Comparison of ENCODE assay signal across 37 mouse cellular contexts in genomic region chr2:30319260-30319659, GRCm38 (mm10). TPM values are rescaled to one million over a fixed set of nuclear protein-coding genes. Genes with fewer than 3 reads are reported as not detected.
DNase-seq lines count a peak whose midpoint lies in the region; ATAC-seq and TF ChIP-seq lines count a peak whose summit lies in the region.
"Had no signal": no experiment of that assay in that cellular context is flagged by ENCODE, and none has a peak within 500 bp of the region (broad histone marks: within the 10 kb centered on the region; RNA-seq: fewer than 3 reads in every experiment).

No protein-coding gene starts in this region.

- no peak overlapping the region for H3K9ac ChIP-seq in liver, embryonic 12.5 days
- no peak overlapping the region for H3K9ac ChIP-seq in liver, embryonic 11.5 days (ENCODE audit: low read depth, low read length)
- no peak overlapping the region for H3K9ac ChIP-seq in liver, embryonic 14.5 days (replicated peaks)
- H3K9ac ChIP-seq in stomach, postnatal 0 days (ENCODE audit: low read length), result no peak overlapping the region
- H3K9ac ChIP-seq: embryonic facial prominence, embryonic 12.5 days; heart, embryonic 12.5 days; neural tube, embryonic 12.5 days had no signal

- H3K27me3 ChIP-seq in liver, embryonic 12.5 days (replicated peaks), result no peaks in the 10 kb centered on the region
- H3K27me3 ChIP-seq in liver, embryonic 11.5 days (replicated peaks; ENCODE audit: control insufficient read depth, insufficient read depth, low read length), result no peaks in the 10 kb centered on the region
- H3K27me3 ChIP-seq in liver, embryonic 14.5 days (ENCODE audit: control insufficient read depth, insufficient read depth, low read length), result no peaks in the 10 kb centered on the region
- H3K27me3 ChIP-seq in stomach, postnatal 0 days (ENCODE audit: control insufficient read depth, insufficient read depth, low read length), result no peaks in the 10 kb centered on the region
- H3K27me3 ChIP-seq: embryonic facial prominence, embryonic 12.5 days; heart, embryonic 12.5 days; neural tube, embryonic 12.5 days had no signal

- H3K4me1 ChIP-seq in liver, embryonic 12.5 days, result no peaks in the 10 kb centered on the region
- no peaks in the 10 kb centered on the region for H3K4me1 ChIP-seq in liver, embryonic 11.5 days (replicated peaks; ENCODE audit: control insufficient read depth, insufficient read depth, low read length)
- H3K4me1 ChIP-seq in liver, embryonic 14.5 days (replicated peaks; ENCODE audit: control insufficient read depth in 2 of 2, insufficient read depth in 2 of 2, low read length in 1 of 2), result no peaks in the 10 kb centered on the region
- H3K4me1 ChIP-seq in stomach, postnatal 0 days (replicated peaks; ENCODE audit: control insufficient read depth, insufficient read depth), result no peaks in the 10 kb centered on the region
- H3K4me1 ChIP-seq: embryonic facial prominence, embryonic 12.5 days; heart, embryonic 12.5 days; midbrain, embryonic 10.5 days; neural tube, embryonic 12.5 days had no signal

- H3K9me3 ChIP-seq in liver, embryonic 12.5 days (replicated peaks), result no peaks in the 10 kb centered on the region
- H3K9me3 ChIP-seq in liver, embryonic 11.5 days (ENCODE audit: control insufficient read depth, low read length), result no peaks in the 10 kb centered on the region
- H3K9me3 ChIP-seq in liver, embryonic 14.5 days (ENCODE audit: control insufficient read depth, low read length), result no peaks in the 10 kb centered on the region
- no peaks in the 10 kb centered on the region for H3K9me3 ChIP-seq in stomach, postnatal 0 days (ENCODE audit: control insufficient read depth, low read length)
- H3K9me3 ChIP-seq: embryonic facial prominence, embryonic 12.5 days; heart, embryonic 12.5 days; midbrain, embryonic 10.5 days; neural tube, embryonic 12.5 days had no signal

- intact Hi-C loops in gastrocnemius, adult 2 months (cut with DNase I), result no loop called here

- TF ChIP-seq CTCF in liver, embryonic 14.5 days (IDR thresholded peaks at IDR 0.05; ENCODE audit: low read depth), result no peak
- TF ChIP-seq CTCF in stomach, postnatal 0 days (IDR thresholded peaks at IDR 0.05; ENCODE audit: low read depth), result peak; percentile 56
- no peak for TF ChIP-seq CTCF in gastrocnemius, adult 2 months (IDR thresholded peaks at IDR 0.05)

- no peak overlapping the region for H3K4me3 ChIP-seq in liver, embryonic 12.5 days
- H3K4me3 ChIP-seq in liver, embryonic 11.5 days (ENCODE audit: low read depth, low read length), result no peak overlapping the region
- H3K4me3 ChIP-seq in liver, embryonic 14.5 days (ENCODE audit: insufficient read depth in 1 of 2, low read depth in 2 of 2, low read length in 2 of 2), result no peak overlapping the region
- no peak overlapping the region for H3K4me3 ChIP-seq in stomach, postnatal 0 days (ENCODE audit: low read depth, low read length)
- no peak overlapping the region for H3K4me3 ChIP-seq in gastrocnemius, adult 2 months
- H3K4me3 ChIP-seq: embryonic facial prominence, embryonic 12.5 days; heart, embryonic 12.5 days; midbrain, embryonic 10.5 days; neural tube, embryonic 12.5 days had no signal

- H3K27ac ChIP-seq in liver, embryonic 12.5 days, result peak overlapping the region; percentile 70
- H3K27ac ChIP-seq in liver, embryonic 11.5 days (ENCODE audit: low read depth, low read length), result no peak overlapping the region
- no peak overlapping the region for H3K27ac ChIP-seq in liver, embryonic 14.5 days
- H3K27ac ChIP-seq in stomach, postnatal 0 days (replicated peaks), result no peak overlapping the region
- H3K27ac ChIP-seq in gastrocnemius, adult 2 months, result no peak overlapping the region
- H3K27ac ChIP-seq: embryonic facial prominence, embryonic 12.5 days; midbrain, embryonic 10.5 days; neural tube, embryonic 12.5 days had no signal

- no peak for TF ChIP-seq EP300 in liver, embryonic 14.5 days (IDR thresholded peaks at IDR 0.05; ENCODE audit: low read depth)
- TF ChIP-seq EP300 in stomach, postnatal 0 days (optimal IDR thresholded peaks at IDR 0.05), result no peak

- 77% methylated on average over 4 of the region's 4 CpGs for WGBS in liver, embryonic 12.5 days (ENCODE audit: insufficient replicate concordance)
- 88% methylated on average over 4 of the region's 4 CpGs for WGBS in liver, embryonic 11.5 days
- WGBS in liver, embryonic 14.5 days (ENCODE audit: insufficient replicate concordance), result 74% methylated on average over 4 of the region's 4 CpGs
- WGBS in stomach, postnatal 0 days, result 69% methylated on average over 4 of the region's 4 CpGs

- no peak for DNase-seq in liver, embryonic 11.5 days (ENCODE audit: low spot score)
- DNase-seq in B cell, adult 2 months, result peak; percentile 8 to 27
- DNase-seq in liver, embryonic 14.5 days (ENCODE audit: low read depth in 3 of 3, low spot score in 3 of 3), result peak in 1 of 3 experiments; percentile 11
- peak; percentile 42 for DNase-seq in stomach, postnatal 0 days (ENCODE audit: low spot score)
- no peak for DNase-seq in left cerebral cortex, adult 18-20 months (ENCODE audit: low spot score in 2 of 2)
- DNase-seq in gastrocnemius, adult 2 months, result no peak
- DNase-seq: adrenal gland, postnatal 14 days; cerebellum, adult 11-12 months; cerebellum, adult 9-11 months; embryo, embryonic 11 days; gastrocnemius, postnatal 36 days; heart, adult 18-20 months; kidney, adult 9 months; kidney, postnatal 10 days; layer of hippocampus, adult 9-11 months; lung, postnatal 10 days; right cerebral cortex, adult 18-20 months; thymus, postnatal 14 days had no signal

- peak; percentile 55; the same call in 1 of the 2 replicates for ATAC-seq in liver, embryonic 12.5 days
- ATAC-seq in liver, embryonic 11.5 days (replicated peaks; ENCODE audit: low FRiP score), result no peak
- ATAC-seq in liver, embryonic 14.5 days (ENCODE audit: insufficient read depth), result peak; percentile 51; the same call in 1 of the 2 replicates
- ATAC-seq in stomach, postnatal 0 days (ENCODE audit: low FRiP score, low TSS enrichment), result peak; percentile 85
- ATAC-seq in cerebellum, adult (ENCODE audit: insufficient number of reproducible peaks, low FRiP score, low TSS enrichment), result no peak
- ATAC-seq: CD4-positive, CD25-positive, alpha-beta regulatory T cell, adult 4 months; forebrain, embryonic 14.5 days; hindbrain, embryonic 16.5 days; midbrain, embryonic 16.5 days had no signal

- H3K36me3 ChIP-seq in liver, embryonic 12.5 days, result peaks cover 98% of the 10 kb centered on the region
- peaks cover 60% of the 10 kb centered on the region for H3K36me3 ChIP-seq in liver, embryonic 11.5 days (ENCODE audit: control insufficient read depth, insufficient read depth, low read length)
- H3K36me3 ChIP-seq in liver, embryonic 14.5 days (replicated peaks; ENCODE audit: control insufficient read depth, insufficient read depth, low read depth), result peaks cover 49% of the 10 kb centered on the region
- peaks cover 27% of the 10 kb centered on the region for H3K36me3 ChIP-seq in stomach, postnatal 0 days (ENCODE audit: control insufficient read depth, insufficient read depth, low read length)

- no peak overlapping the region for H3K4me2 ChIP-seq in liver, embryonic 12.5 days
- no peak overlapping the region for H3K4me2 ChIP-seq in liver, embryonic 11.5 days
- H3K4me2 ChIP-seq in liver, embryonic 14.5 days (ENCODE audit: low read depth), result no peak overlapping the region
- H3K4me2 ChIP-seq in stomach, postnatal 0 days (replicated peaks; ENCODE audit: low read depth), result no peak overlapping the region
- H3K4me2 ChIP-seq: embryonic facial prominence, embryonic 12.5 days; heart, embryonic 12.5 days; neural tube, embryonic 12.5 days had no signal

RNA-seq across cellular contexts. Expression of gene Nup188, which starts 33.1 kb away (rescaled TPM):
- polyA plus RNA-seq in liver, embryonic 12.5 days (2016; fragmentation: Nextera tagmentation; extraction: Ambion mirVana), result 23.9 and 25.8 TPM in 2 replicates
- 60.1 and 64.5 TPM in 2 replicates for polyA plus RNA-seq in liver, embryonic 11.5 days (2014; fragmentation: Nextera tagmentation; extraction: Ambion mirVana)
- polyA plus RNA-seq in liver, embryonic 14.5 days (2012; rRNA removed), result 15.7 and 16.1 TPM in 2 replicates
- 19.1 and 20.8 TPM in 2 replicates for polyA plus RNA-seq in liver, embryonic 14.5 days (2014; fragmentation: Nextera tagmentation; extraction: Ambion mirVana)
- polyA plus RNA-seq in stomach, postnatal 0 days (2015; fragmentation: Nextera tagmentation; extraction: Ambion mirVana), result 8.5 and 9.9 TPM in 2 replicates
- 10 to 100 TPM; 21.3 to 24.1 TPM for total RNA-seq in left cerebral cortex, adult 18-20 months (2021)
- total RNA-seq in gastrocnemius, adult 2 months (2021), result 1 to 10 TPM; 8.4 to 9.9 TPM

RNA-seq across cellular contexts. Expression of gene Dolk, which starts 33.1 kb away (rescaled TPM):
- 15.5 and 17.5 TPM in 2 replicates for polyA plus RNA-seq in liver, embryonic 12.5 days (2016; fragmentation: Nextera tagmentation; extraction: Ambion mirVana)
- 24.2 and 25.6 TPM in 2 replicates for polyA plus RNA-seq in liver, embryonic 11.5 days (2014; fragmentation: Nextera tagmentation; extraction: Ambion mirVana)
- polyA plus RNA-seq in liver, embryonic 14.5 days (2012; rRNA removed), result 4.6 and 5.1 TPM in 2 replicates
- polyA plus RNA-seq in liver, embryonic 14.5 days (2014; fragmentation: Nextera tagmentation; extraction: Ambion mirVana), result 10.9 and 11.4 TPM in 2 replicates
- 21.1 and 21.9 TPM in 2 replicates for polyA plus RNA-seq in stomach, postnatal 0 days (2015; fragmentation: Nextera tagmentation; extraction: Ambion mirVana)
- 10 to 100 TPM; 19.7 to 22.0 TPM for total RNA-seq in left cerebral cortex, adult 18-20 months (2021)
- total RNA-seq in gastrocnemius, adult 2 months (2021), result 10 to 100 TPM; 20.2 to 21.0 TPM

RNA-seq across cellular contexts. Expression of gene Gm28038, which starts 38.4 kb away (rescaled TPM):
- polyA plus RNA-seq in liver, embryonic 12.5 days (2016; fragmentation: Nextera tagmentation; extraction: Ambion mirVana), result not detected in 2 replicates
- not detected in 2 replicates for polyA plus RNA-seq in liver, embryonic 11.5 days (2014; fragmentation: Nextera tagmentation; extraction: Ambion mirVana)
- not detected in 2 replicates for polyA plus RNA-seq in liver, embryonic 14.5 days (2012; rRNA removed)
- not detected in 2 replicates for polyA plus RNA-seq in liver, embryonic 14.5 days (2014; fragmentation: Nextera tagmentation; extraction: Ambion mirVana)
- not detected in 2 replicates for polyA plus RNA-seq in stomach, postnatal 0 days (2015; fragmentation: Nextera tagmentation; extraction: Ambion mirVana)
- total RNA-seq in left cerebral cortex, adult 18-20 months (2021), result not detected
- total RNA-seq in gastrocnemius, adult 2 months (2021), result 1 to 10 TPM in 1 of 2 experiments, not detected in 1; 1.8 TPM
- total RNA-seq: adrenal gland, postnatal 14 days; gastrocnemius, postnatal 36 days; heart, adult 18-20 months; hematopoietic stem cell, adult 5-6 weeks; left cerebral cortex, postnatal 14 days; liver, adult 2 months; megakaryocyte progenitor cell, adult 5-6 weeks had no signal
- polyA plus RNA-seq: embryonic facial prominence, embryonic 12.5 days; forebrain, embryonic 14.5 days; heart, embryonic 12.5 days; heart, postnatal 0 days; hindbrain, embryonic 16.5 days; intestine, embryonic 14.5 days; limb, embryonic 11.5 days; liver, adult 2 months; midbrain, embryonic 10.5 days; midbrain, embryonic 16.5 days; neural tube, embryonic 12.5 days; stomach, embryonic 14.5 days; urinary bladder, adult 2 months had no signal

RNA-seq across cellular contexts. Expression of gene Sh3glb2, which starts 39.9 kb away (rescaled TPM):
- polyA plus RNA-seq in liver, embryonic 12.5 days (2016; fragmentation: Nextera tagmentation; extraction: Ambion mirVana), result 30.3 and 33.7 TPM in 2 replicates
- polyA plus RNA-seq in liver, embryonic 11.5 days (2014; fragmentation: Nextera tagmentation; extraction: Ambion mirVana), result 44.0 and 48.9 TPM in 2 replicates
- polyA plus RNA-seq in liver, embryonic 14.5 days (2012; rRNA removed), result 22.2 and 23.1 TPM in 2 replicates
- polyA plus RNA-seq in liver, embryonic 14.5 days (2014; fragmentation: Nextera tagmentation; extraction: Ambion mirVana), result 13.6 and 15.4 TPM in 2 replicates
- 84.9 and 102 TPM in 2 replicates for polyA plus RNA-seq in stomach, postnatal 0 days (2015; fragmentation: Nextera tagmentation; extraction: Ambion mirVana)
- total RNA-seq in left cerebral cortex, adult 18-20 months (2021), result 100 to 1,000 TPM; 295 to 306 TPM
- 10 to 100 TPM; 12.7 to 18.8 TPM for total RNA-seq in gastrocnemius, adult 2 months (2021)

RNA-seq across cellular contexts. Expression of gene Miga2, which starts 44.8 kb away (rescaled TPM):
- 12.7 and 13.6 TPM in 2 replicates for polyA plus RNA-seq in liver, embryonic 12.5 days (2016; fragmentation: Nextera tagmentation; extraction: Ambion mirVana)
- polyA plus RNA-seq in liver, embryonic 11.5 days (2014; fragmentation: Nextera tagmentation; extraction: Ambion mirVana), result 19.7 and 21.2 TPM in 2 replicates
- polyA plus RNA-seq in liver, embryonic 14.5 days (2012; rRNA removed), result 6.1 and 6.9 TPM in 2 replicates
- polyA plus RNA-seq in liver, embryonic 14.5 days (2014; fragmentation: Nextera tagmentation; extraction: Ambion mirVana), result 5.3 and 5.8 TPM in 2 replicates
- polyA plus RNA-seq in stomach, postnatal 0 days (2015; fragmentation: Nextera tagmentation; extraction: Ambion mirVana), result 16.8 and 17.8 TPM in 2 replicates
- 100 to 1,000 TPM; 108 to 120 TPM for total RNA-seq in left cerebral cortex, adult 18-20 months (2021)
- total RNA-seq in gastrocnemius, adult 2 months (2021), result 10 to 100 TPM; 15.5 to 39.0 TPM

Comparison
In these comparisons a context has a peak if more than half of its experiments do, and no peak if none do; other contexts are left out.
1. ATAC-seq: peak in liver, embryonic 12.5 days (single experiment), liver, embryonic 14.5 days (single experiment) and stomach, postnatal 0 days (single experiment); none in liver, embryonic 11.5 days (single experiment) and cerebellum, adult (single experiment).
2. DNase-seq: peak in B cell, adult 2 months (2 of 2) and stomach, postnatal 0 days (single experiment); none in liver, embryonic 11.5 days (single experiment), left cerebral cortex, adult 18-20 months (0 of 2) and gastrocnemius, adult 2 months (single experiment).